Mouse (Mus musculus): ENCODE measurements around the gene H2al1d.
"Not testable (repeated sequence)": the region's sequence is repeated elsewhere in the genome, so short reads cannot be mapped to it uniquely, and the experiment has no call there.

Gene H2al1d

DNA sequence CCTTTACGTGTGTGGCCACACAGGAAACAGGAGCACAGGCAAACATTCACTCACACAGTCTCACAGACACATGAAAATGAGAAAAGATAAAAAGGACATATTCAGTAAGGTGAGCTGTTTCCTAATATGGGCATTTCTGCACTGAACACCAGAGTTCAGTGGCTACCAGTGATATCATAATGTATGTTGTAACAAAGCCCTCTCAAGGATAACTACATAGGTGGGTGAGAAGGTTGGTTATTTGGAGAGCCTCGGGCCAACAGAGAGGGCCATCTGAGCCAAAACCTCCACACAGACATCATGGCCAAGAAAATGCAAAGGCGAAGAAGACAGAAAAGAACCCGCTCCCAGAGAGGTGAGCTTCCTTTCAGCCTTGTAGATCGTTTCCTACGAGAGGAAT lies at the start of gene H2al1d:
H2al1d (plus strand) TSS at position 301 of the 400 bp plus-strand sequence.
- CTCF ChIA-PET, result not testable (repeated sequence)

GRCm38 (mm10) chrX:11264918-11265317 lies 43.7 kb upstream of the H2al1d start:
- CTCF ChIA-PET, result no interaction called here

DNA sequence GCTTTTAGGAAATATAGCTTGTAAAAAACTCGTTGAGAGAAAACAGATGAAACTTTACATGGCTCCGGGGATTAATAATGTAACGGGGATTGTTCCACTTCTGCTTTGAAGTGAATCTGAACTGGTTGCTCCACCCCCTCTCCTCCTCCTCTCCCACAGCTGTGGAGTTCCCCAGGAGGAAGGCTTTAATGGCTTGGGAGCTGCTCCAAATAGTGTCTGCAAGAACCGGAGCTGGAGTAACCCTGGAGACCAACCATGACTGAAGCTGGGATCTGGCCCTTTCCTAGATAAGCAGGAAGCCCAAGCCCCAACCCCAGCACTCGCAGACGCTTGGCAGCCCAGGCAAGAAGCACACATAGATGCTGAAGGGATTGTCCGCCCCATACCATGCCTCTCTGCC lies 40.8 kb upstream of the H2al1d start:
- CTCF ChIA-PET, result no interaction called here

GRCm38 (mm10) chrX:11269074-11269473 lies 39.5 kb upstream of the H2al1d start:
- CTCF ChIA-PET, result no interaction called here

GRCm38 (mm10) chrX:11273190-11273589 lies 35.4 kb upstream of the H2al1d start:
- CTCF ChIA-PET, result no interaction called here

DNA sequence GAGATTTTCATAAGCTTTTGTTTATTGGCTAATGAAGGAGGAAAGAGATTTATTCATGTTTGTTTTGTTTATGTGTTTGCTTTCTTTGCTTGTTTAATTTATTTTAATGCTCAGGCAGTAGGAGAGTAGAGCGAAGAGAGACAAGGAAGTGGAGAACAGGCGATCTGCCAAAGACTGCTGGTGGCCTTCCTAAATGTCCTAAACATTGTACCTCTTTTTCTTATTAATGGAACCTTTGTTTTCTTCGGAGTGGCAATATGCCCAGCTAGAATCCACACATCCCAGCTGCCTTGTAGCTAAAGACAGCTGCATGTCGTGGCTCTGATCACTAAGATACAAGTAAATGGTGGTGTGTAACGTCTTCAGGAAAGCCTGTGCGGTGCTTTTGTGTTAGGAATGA lies 31.5 kb upstream of the H2al1d start:
- CTCF ChIA-PET, result no interaction called here

GRCm38 (mm10) chrX:11280741-11281140 lies 27.9 kb upstream of the H2al1d start:
- CTCF ChIA-PET, result no interaction called here

GRCm38 (mm10) chrX:11288306-11288882 lies 20.2 kb upstream of the H2al1d start:
- CTCF ChIA-PET, result no interaction called here

DNA sequence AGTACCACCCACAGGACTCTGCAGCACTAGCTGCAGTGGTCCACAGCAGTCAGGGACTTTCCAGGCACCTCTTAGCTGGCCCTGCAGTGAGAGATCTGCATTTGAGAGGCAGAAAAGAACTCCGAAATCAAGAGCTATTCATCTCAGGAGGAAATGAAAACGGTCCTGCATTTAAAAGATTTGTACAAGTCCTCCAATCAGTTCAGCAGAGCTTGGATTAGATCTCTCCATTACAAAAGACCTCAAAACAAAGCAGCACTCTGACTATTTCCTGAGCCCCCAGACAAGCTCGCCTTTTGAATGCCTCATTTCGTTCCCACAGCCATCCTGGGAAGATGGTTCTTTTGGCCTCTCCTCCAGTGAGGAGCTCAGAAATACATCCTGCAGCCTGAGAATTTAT lies 19.4 kb upstream of the H2al1d start:
- CTCF ChIA-PET, result no interaction called here

DNA sequence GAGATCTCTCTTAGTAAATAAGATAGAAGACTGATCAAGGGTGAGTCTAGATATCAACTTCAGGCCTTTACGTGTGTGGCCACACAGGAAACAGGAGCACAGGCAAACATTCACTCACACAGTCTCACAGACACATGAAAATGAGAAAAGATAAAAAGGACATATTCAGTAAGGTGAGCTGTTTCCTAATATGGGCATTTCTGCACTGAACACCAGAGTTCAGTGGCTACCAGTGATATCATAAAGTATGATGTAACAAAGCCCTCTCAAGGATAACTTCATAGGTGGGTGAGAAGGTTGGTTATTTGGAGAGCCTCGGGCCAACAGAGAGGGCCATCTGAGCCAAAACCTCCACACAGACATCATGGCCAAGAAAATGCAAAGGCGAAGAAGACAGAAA lies 9.7 kb upstream of the H2al1d start, which contains the start of gene H2al1a:
H2al1a (plus strand) TSS at position 301 of the 400 bp plus-strand sequence.
- CTCF ChIA-PET, result not testable (repeated sequence)

DNA sequence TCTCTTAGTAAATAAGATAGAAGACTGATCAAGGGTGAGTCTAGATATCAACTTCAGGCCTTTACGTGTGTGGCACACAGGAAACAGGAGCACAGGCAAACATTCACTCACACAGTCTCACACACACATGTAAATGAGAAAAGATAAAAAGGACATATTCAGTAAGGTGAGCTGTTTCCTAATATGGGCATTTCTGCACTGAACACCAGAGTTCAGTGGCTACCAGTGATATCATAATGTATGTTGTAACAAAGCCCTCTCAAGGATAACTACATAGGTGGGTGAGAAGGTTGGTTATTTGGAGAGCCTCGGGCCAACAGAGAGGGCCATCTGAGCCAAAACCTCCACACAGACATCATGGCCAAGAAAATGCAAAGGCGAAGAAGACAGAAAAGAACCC lies 6.5 kb upstream of the H2al1d start, which contains the start of gene H2al1b:
H2al1b (plus strand) TSS at position 301 of the 400 bp plus-strand sequence.
- CTCF ChIA-PET, result not testable (repeated sequence)

DNA sequence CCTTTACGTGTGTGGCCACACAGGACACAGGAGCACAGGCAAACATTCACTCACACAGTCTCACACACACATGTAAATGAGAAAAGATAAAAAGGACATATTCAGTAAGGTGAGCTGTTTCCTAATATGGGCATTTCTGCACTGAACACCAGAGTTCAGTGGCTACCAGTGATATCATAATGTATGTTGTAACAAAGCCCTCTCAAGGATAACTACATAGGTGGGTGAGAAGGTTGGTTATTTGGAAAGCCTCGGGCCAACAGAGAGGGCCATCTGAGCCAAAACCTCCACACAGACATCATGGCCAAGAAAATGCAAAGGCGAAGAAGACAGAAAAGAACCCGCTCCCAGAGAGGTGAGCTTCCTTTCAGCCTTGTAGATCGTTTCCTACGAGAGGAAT lies 3.3 kb upstream of the H2al1d start, which contains the start of gene H2al1c:
H2al1c (plus strand) TSS at position 301 of the 400 bp plus-strand sequence.
- CTCF ChIA-PET, result not testable (repeated sequence)

DNA sequence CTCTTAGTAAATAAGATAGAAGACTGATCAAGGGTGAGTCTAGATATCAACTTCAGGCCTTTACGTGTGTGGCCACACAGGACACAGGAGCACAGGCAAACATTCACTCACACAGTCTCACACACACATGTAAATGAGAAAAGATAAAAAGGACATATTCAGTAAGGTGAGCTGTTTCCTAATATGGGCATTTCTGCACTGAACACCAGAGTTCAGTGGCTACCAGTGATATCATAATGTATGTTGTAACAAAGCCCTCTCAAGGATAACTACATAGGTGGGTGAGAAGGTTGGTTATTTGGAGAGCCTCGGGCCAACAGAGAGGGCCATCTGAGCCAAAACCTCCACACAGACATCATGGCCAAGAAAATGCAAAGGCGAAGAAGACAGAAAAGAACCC lies 3.0 kb downstream of the H2al1d start, which contains the start of gene H2al1e:
H2al1e (plus strand) TSS at position 301 of the 400 bp plus-strand sequence.
- CTCF ChIA-PET, result not testable (repeated sequence)

GRCm38 (mm10) chrX:11314858-11315257 lies 6.2 kb downstream of the H2al1d start, which contains the start of gene H2al1f:
Gene H2al1f, plus strand, starts transcription at chrX:11315158.
- CTCF ChIA-PET, result not testable (repeated sequence)

DNA sequence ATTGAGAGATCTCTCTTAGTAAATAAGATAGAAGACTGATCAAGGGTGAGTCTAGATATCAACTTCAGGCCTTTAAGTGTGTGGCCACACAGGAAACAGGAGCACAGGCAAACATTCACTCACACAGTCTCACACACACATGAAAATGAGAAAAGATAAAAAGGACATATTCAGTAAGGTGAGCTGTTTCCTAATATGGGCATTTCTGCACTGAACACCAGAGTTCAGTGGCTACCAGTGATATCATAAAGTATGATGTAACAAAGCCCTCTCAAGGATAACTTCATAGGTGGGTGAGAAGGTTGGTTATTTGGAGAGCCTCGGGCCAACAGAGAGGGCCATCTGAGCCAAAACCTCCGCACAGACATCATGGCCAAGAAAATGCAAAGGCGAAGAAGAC lies 9.3 kb downstream of the H2al1d start, which contains the start of gene H2al1g:
H2al1g (plus strand) TSS at position 301 of the 400 bp plus-strand sequence.
- CTCF ChIA-PET, result not testable (repeated sequence)

GRCm38 (mm10) chrX:11321192-11321591 lies 12.6 kb downstream of the H2al1d start, which contains the start of gene H2al1h:
Gene H2al1h, plus strand, starts transcription at chrX:11321492.
- CTCF ChIA-PET, result not testable (repeated sequence)

GRCm38 (mm10) chrX:11324359-11324758 lies 15.7 kb downstream of the H2al1d start, which contains the start of gene H2al1i:
Gene H2al1i, plus strand, starts transcription at chrX:11324659.
- CTCF ChIA-PET, result not testable (repeated sequence)

- CTCF ChIA-PET, result not testable (repeated sequence)
Measured at GRCm38 (mm10) chrX:11327522-11327921, 18.9 kb downstream of the H2al1d start, which contains the start of gene H2al1j. Gene H2al1j, plus strand, starts transcription at chrX:11327822.

GRCm38 (mm10) chrX:11345762-11346161 lies 37.1 kb downstream of the H2al1d start:
- CTCF ChIA-PET, result no interaction called here

DNA sequence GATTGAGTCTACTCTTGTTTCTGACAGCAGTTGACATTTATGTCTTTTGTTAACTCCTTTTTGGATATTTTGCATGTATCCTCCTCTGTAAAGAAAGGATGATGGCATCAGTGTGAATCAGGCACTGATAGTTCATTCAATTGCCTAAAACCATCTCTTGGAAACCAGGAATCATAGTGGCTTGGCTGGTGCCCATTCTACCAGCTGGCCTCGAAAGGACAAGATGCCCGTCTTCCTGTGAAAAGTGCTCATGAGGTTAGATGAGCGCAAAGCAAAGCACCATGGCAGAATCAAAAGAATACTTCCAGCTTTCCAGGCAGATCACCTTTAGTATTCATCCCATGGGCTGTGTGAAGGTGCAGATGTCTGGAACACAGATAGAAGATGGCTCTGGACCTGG lies 38.1 kb downstream of the H2al1d start:
- CTCF ChIA-PET, result no interaction called here
